Comparison of ENCODE assay signal across 21 mouse cellular contexts in the genomic region with DNA sequence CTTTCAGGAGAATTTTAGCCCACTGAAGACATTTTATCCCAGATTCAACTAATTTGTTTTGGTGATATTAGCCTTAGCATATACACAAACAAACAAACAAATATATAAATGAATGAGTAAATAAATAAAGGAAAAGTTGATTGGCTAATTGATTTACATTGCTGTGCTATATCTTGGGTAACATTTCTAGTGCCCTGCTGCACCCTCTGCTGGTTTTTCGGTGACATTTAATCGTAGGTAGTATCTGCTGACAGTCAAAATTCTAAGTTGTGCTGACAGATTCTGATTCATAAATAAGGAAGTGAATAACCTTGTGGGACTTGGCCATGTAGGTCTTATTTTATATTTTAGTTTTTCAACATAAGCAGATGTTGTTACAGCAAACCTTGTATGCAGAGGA. TPM values are rescaled to one million over a fixed set of nuclear protein-coding genes. Genes with fewer than 3 reads are reported as not detected.
DNase-seq lines count a peak whose midpoint lies in the region; ATAC-seq and TF ChIP-seq lines count a peak whose summit lies in the region.
"Had no signal": no experiment of that assay in that cellular context is flagged by ENCODE, and none has a peak within 500 bp of the region (broad histone marks: within the 10 kb centered on the region; RNA-seq: fewer than 3 reads in every experiment).

No protein-coding gene starts in this region.

- H3K4me1 ChIP-seq in liver, postnatal 0 days (ENCODE audit: insufficient read depth) = no peaks in the 10 kb centered on the region
- no peaks in the 10 kb centered on the region for H3K4me1 ChIP-seq in liver, embryonic 11.5 days (replicated peaks; ENCODE audit: control insufficient read depth, insufficient read depth, low read length)
- H3K4me1 ChIP-seq: forebrain, embryonic 13.5 days; heart, embryonic 10.5 days; limb, embryonic 12.5 days; liver, embryonic 13.5 days had no signal

- peak; percentile 39 for TF ChIP-seq CTCF in gastrocnemius, adult 2 months (IDR thresholded peaks at IDR 0.05)
- peak; percentile 31; the same call in 1 of the 2 replicates for TF ChIP-seq CTCF in liver, postnatal 0 days (IDR thresholded peaks at IDR 0.05; ENCODE audit: low read depth)

- no peak for DNase-seq in gastrocnemius, adult 2 months
- no peak for DNase-seq in gastrocnemius, adult 18-20 months (ENCODE audit: low spot score)
- DNase-seq in liver, postnatal 0 days = no peak
- DNase-seq in liver, embryonic 11.5 days (ENCODE audit: low spot score) = no peak
- DNase-seq in 3T3-L1 (ENCODE audit: low read depth, low spot score) = peak; percentile 13
- DNase-seq in brain, adult 2 months (ENCODE audit: low read depth, low spot score) = peak; percentile 17
- DNase-seq in frontal cortex, postnatal 10 days (ENCODE audit: low spot score in 2 of 2) = no peak
- DNase-seq: adrenal gland, postnatal 25 days; cerebellum, adult 18-20 months; gastrocnemius, postnatal 25 days; kidney, adult 8-10 months; liver, embryonic 13.5 days; lung, postnatal 14 days; right cerebral cortex, postnatal 4 days; thymus, postnatal 25 days had no signal

- H3K4me3 ChIP-seq in gastrocnemius, adult 2 months = no peak overlapping the region
- no peak overlapping the region for H3K4me3 ChIP-seq in liver, postnatal 0 days (ENCODE audit: low read depth, low read length)
- H3K4me3 ChIP-seq in liver, embryonic 11.5 days (ENCODE audit: low read depth, low read length) = no peak overlapping the region
- H3K4me3 ChIP-seq: forebrain, embryonic 13.5 days; heart, embryonic 10.5 days; hindbrain, embryonic 10.5 days; limb, embryonic 12.5 days; liver, embryonic 13.5 days; megakaryocyte, embryonic 14.5 days had no signal

- no peak overlapping the region for H3K27ac ChIP-seq in gastrocnemius, adult 2 months
- H3K27ac ChIP-seq in liver, postnatal 0 days (ENCODE audit: low read depth) = no peak overlapping the region
- no peak overlapping the region for H3K27ac ChIP-seq in liver, embryonic 11.5 days (ENCODE audit: low read depth, low read length)
- H3K27ac ChIP-seq: forebrain, embryonic 13.5 days; heart, embryonic 10.5 days; hindbrain, embryonic 10.5 days; limb, embryonic 12.5 days; liver, embryonic 13.5 days had no signal

- TF ChIP-seq EP300 in liver, postnatal 0 days (IDR thresholded peaks at IDR 0.05; ENCODE audit: low read depth) = no peak

- H3K9ac ChIP-seq in liver, postnatal 0 days (replicated peaks) = no peak overlapping the region
- no peak overlapping the region for H3K9ac ChIP-seq in liver, embryonic 11.5 days (ENCODE audit: low read depth, low read length)
- H3K9ac ChIP-seq: forebrain, embryonic 13.5 days; limb, embryonic 12.5 days; liver, embryonic 13.5 days had no signal

- H3K27me3 ChIP-seq in liver, postnatal 0 days (ENCODE audit: insufficient read depth, low read length) = peaks cover 6% of the 10 kb centered on the region; the same call in 1 of the 2 replicates
- H3K27me3 ChIP-seq in liver, embryonic 11.5 days (replicated peaks; ENCODE audit: control insufficient read depth, insufficient read depth, low read length) = peaks cover 9% of the 10 kb centered on the region

- ATAC-seq in liver, postnatal 0 days = no peak
- no peak for ATAC-seq in liver, embryonic 11.5 days (replicated peaks; ENCODE audit: low FRiP score)
- ATAC-seq: forebrain, embryonic 13.5 days; Patski had no signal

- no peaks in the 10 kb centered on the region for H3K36me3 ChIP-seq in liver, postnatal 0 days (replicated peaks; ENCODE audit: insufficient read depth, low read length)
- no peaks in the 10 kb centered on the region for H3K36me3 ChIP-seq in liver, embryonic 11.5 days (ENCODE audit: control insufficient read depth, insufficient read depth, low read length)
- H3K36me3 ChIP-seq: heart, embryonic 10.5 days; hindbrain, embryonic 10.5 days; limb, embryonic 12.5 days; liver, embryonic 13.5 days had no signal

- no peak overlapping the region for H3K4me2 ChIP-seq in liver, postnatal 0 days (ENCODE audit: low read depth, low read length)
- H3K4me2 ChIP-seq in liver, embryonic 11.5 days = no peak overlapping the region
- H3K4me2 ChIP-seq: forebrain, embryonic 13.5 days; limb, embryonic 12.5 days; liver, embryonic 13.5 days had no signal

- WGBS in liver, postnatal 0 days (ENCODE audit: insufficient replicate concordance) = 60% methylated on average over 2 of the region's 2 CpGs
- WGBS in liver, embryonic 11.5 days = 71% methylated on average over 2 of the region's 2 CpGs

- intact Hi-C loops in gastrocnemius, adult 2 months (cut with DNase I) = loop anchor here (5.0 to 10.0 kb wide), 2 partner anchors 126 to 506 kb away; no protein-coding TSS in a partner anchor

- H3K9me3 ChIP-seq in liver, postnatal 0 days (ENCODE audit: low read length) = no peaks in the 10 kb centered on the region
- H3K9me3 ChIP-seq in liver, embryonic 11.5 days (ENCODE audit: control insufficient read depth, low read length) = no peaks in the 10 kb centered on the region
- H3K9me3 ChIP-seq: forebrain, embryonic 13.5 days; heart, embryonic 10.5 days; hindbrain, embryonic 10.5 days; limb, embryonic 12.5 days; liver, embryonic 13.5 days; megakaryocyte, embryonic 14.5 days had no signal

RNA-seq across cellular contexts. Expression of gene Eda, which starts 2.9 kb away (rescaled TPM):
- total RNA-seq in gastrocnemius, adult 2 months (2021) = 1 to 10 TPM; 2.1 to 2.4 TPM
- 1 to 10 TPM; 1.4 to 1.7 TPM for total RNA-seq in gastrocnemius, adult 18-20 months (2021)
- polyA plus RNA-seq in liver, postnatal 0 days (2015; fragmentation: Nextera tagmentation; extraction: Ambion mirVana) = 0.53 and 0.63 TPM in 2 replicates
- polyA plus RNA-seq in liver, embryonic 11.5 days (2014; fragmentation: Nextera tagmentation; extraction: Ambion mirVana) = 0.80 and 1.1 TPM in 2 replicates

Comparison
In these comparisons a context has a peak if more than half of its experiments do, and no peak if none do; other contexts are left out.
1. DNase-seq: peak in 3T3-L1 (single experiment) and brain, adult 2 months (single experiment); none in gastrocnemius, adult 2 months (single experiment), gastrocnemius, adult 18-20 months (single experiment), liver, postnatal 0 days (single experiment), liver, embryonic 11.5 days (single experiment) and frontal cortex, postnatal 10 days (0 of 2).